Mouse (Mus musculus): ENCODE data around the gene Utf1.
A peak's percentile ranks its signal among the peaks of the same experiment; 100 is the strongest.

The Utf1 gene

DNA sequence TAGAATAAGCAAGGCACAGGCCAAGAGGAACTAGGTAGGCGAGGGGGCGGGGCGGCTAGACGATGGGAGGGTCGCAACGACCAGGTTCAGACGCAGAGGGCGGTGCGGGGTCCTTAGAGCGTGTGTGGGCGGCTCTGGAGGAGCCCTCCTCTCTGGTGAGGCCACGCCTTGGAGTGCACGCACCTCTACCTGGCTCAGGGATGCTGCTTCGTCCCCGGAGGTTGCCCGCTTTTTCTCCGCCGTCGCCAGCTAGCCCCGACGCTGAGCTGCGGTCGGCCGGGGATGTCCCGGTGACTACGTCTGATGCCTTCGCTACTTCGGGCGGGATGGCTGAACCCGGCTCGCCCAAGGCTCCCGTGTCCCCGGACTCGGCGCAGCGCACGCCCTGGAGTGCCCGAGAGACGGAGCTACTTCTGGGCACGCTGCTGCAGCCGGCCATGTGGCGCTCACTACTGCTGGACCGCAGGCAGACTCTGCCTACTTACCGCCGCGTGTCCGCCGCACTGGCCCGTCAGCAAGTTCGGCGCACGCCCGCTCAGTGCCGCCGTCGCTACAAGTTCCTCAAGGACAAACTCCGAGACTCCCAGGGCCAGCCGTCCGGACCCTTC lies at the start of gene Utf1:
Utf1 (plus strand) TSS at position 116 of the 608 bp plus-strand sequence.
- DNase-seq (ENCODE audit: low read depth): no peak

DNA sequence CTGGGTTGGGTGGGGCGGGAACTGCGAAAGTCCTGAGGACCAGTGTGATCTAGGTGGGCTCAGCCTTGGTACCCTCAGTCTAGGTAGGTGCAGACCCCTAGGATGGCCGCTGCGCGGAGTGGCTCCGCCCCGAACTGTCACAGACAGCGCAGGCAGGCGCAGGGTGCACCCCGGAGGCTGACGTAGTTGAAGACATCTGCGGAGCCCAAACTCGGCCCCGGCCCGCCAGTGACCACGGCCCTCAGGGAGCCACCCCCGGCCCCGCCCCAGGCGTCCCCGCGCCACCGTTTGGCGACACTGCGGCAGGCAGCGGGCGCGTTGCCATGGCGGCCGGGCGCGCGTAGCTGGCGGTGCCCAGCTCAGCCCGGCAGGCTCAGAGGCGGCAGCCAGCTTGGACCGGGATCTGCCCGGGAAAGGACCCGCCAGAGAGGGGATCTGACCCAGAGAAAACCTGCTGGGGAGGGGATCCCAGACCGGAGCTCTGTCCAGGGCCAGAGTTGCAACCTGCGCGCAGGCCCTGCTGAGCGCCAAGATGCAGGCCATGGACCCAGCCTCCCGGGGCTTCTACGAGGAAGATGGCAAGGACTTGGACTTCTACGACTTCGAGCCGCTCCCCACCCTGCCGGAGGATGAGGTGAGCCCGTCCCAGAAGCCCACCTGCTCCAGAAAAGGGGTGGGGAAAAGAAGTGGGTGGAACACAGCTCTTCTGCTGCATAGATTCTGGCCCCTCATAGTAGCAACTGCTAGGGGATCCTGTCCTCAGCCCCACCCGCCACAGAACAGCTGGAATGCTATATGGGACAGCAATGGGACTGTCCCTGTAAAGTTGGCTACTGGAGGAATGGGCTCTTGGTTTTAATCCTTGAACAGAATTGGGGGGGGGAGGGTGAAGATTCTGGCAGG lies 48.7 kb upstream of the Utf1 start, which contains the start of gene Kndc1:
Kndc1 (plus strand) TSS at position 42 of the 903 bp plus-strand sequence.
- DNase-seq (ENCODE audit: low read depth): no peak

DNA sequence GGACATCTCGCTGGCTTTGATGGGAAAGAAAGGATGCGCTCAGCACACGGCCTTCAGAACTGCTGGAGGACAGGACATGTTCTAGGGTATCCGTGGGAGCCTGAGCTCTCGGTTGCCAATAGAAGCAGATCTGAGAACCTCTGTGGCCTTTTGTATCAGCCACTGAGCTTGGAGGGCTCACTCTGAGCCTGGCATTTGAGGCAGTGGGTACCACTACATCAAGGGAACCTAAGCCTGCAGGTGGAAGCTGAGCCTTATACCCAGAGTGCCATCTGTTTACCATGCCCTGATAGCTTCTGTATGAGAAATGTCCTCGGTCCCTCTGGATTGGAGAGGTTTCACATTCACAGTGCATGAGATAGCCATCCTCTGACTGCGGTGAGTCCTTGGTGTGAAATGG lies 47.3 kb upstream of the Utf1 start:
- no peak for DNase-seq (ENCODE audit: low read depth)

DNA sequence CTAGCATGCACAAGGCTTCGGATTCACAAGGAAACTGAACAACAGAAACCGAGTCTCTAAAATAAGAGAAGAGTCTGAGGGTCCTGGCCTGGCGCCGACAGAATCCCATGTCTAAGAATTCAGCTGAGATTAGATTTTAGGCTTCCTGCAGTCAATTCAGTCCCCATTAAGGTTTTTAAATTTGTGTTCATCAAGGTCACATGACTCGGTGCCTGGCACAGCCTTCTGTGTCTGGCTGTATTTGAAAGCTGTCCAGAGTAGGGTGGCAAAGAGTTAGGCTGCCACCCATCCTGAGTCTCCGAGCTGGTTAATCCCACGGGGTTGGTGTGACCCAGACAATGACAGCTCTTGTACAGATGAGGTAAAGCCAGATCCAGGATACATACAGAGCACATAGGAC lies 46.8 kb upstream of the Utf1 start:
- no peak for DNase-seq (ENCODE audit: low read depth)

DNA sequence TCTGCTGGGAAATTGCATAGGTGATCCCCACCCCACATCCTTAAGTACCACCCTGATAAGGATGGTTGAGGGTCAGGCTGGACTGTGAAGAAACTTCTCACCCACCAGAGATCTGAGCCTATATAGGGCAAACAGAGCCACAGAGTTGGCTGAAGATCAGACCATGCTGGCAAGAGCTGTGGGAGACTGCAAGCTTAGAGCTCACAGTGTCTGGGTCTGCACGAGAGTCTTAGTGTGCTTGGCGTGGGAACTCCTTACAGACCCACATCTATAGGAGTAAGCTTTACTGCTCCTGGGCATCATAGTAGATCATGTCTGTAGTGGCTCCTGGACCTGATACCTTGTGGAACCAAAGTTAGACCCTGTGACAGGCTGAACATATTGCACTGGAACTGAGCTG lies 45.0 kb upstream of the Utf1 start:
- DNase-seq (ENCODE audit: low read depth): no peak

DNA sequence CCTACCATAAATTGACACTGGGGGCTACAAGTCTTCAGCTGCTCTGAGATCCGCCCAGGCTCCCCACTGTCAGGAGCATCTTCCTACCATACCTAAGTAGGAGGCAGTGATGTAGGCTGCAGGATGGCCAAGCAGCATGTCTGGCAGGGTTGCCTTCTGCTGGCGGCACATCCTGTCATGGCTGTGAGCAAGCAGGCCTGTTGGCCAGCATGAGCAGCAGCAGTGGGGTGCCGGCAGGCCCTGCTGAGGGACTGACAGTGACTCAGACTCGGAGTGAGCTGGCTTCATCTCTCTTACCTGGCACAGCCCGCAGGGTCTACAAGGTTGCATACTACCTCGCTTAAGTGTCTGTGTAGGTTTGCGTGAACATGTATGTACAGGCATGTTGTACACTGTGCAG lies 44.1 kb upstream of the Utf1 start:
- no peak for DNase-seq (ENCODE audit: low read depth)

DNA sequence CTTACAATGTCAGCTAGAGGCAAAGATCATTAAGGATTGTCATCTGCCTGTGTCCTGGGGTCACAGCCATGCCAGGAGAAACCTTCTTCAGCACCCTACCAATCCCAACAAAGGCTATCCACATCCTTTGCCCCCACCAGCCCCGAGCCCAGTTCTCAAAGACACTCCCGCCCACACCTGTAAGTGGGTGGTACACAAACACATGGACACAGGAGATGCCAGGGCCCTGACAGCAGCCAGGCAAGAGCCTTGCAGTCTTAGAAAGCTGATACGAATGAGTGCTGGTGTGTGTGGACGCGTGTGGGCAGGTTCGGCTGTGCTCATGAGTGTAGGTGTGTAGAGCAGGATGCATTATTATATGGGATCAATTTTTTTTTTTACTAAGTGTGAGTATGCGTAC lies 43.1 kb upstream of the Utf1 start:
- no peak for DNase-seq (ENCODE audit: low read depth)

DNA sequence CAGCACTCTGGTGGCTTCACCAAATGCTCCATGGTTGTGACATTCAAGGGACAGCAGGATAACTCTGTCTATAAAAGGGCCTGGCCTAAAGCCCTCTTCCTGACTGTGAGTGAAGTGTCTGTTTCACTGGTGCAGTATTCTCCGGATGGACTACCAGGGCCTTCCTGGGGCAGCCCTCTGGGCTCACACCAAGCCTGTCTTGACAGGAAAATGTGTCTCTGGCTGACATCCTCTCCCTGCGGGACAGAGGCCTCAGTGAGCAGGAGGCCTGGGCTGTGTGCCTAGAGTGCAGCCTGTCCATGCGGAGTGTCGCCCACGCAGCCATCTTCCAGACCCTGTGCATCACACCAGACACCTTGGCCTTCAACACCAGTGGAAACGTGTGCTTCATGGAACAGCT lies 42.7 kb upstream of the Utf1 start:
- no peak for DNase-seq (ENCODE audit: low read depth)

DNA sequence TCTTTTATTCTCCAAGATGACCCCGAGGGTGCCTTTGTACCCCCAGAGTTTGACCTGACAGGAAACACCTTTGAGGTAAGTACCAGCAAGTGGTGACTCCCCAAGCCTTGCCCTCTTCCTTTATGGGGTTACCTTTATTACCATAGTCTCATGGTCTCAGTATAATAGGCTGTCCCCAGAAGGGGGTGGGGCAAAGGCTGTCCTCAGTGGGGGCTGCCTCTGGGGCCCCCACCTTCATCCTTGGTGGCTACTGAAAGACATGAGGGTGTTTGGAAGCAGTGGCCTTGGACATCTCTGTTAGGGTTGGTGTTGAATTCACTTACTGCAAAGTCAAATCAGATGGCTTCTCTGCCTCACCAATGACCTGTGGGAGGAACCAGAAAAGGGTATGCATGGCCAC lies 41.6 kb upstream of the Utf1 start:
- no peak for DNase-seq (ENCODE audit: low read depth)

DNA sequence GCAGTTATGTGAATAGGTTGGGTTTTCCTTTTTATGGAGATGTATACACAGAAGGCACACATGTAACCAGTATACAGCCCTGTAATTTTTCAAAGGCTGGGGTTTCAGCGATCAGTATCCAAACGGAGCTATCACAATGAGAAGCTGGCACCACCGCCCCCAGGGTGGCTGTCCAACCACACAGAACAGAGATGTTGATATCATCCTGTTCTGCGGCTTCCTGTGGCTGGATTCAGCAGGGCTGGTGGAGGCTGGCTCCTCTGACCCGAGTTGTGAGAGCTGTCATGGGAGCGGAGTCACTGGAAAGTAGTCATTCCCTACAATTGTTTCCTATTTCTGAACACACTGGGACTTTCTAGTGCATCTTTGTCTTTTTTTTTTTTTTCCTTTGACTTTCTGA lies 38.3 kb upstream of the Utf1 start:
- DNase-seq (ENCODE audit: low read depth): no peak

DNA sequence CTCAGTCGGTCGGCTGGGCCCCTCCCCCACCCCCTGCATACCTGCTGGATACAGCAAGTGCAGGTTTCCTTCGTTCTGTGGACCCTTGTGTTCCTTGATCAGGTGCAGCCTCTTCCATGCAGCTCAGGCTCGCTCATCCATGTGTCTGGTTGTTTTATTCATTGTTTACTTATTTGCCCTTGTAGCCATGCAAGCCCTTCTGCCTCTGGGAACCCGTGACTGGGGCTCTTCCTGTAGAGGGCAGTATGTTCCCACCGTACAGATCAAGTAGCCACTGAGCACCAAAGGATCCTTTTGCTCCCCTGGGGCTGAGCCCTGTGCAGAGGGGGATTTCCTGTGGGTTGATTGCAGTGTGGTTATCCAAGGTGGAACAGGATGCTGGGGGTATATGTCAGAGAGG lies 37.9 kb upstream of the Utf1 start:
- peak; percentile 3 for DNase-seq (ENCODE audit: low read depth)

DNA sequence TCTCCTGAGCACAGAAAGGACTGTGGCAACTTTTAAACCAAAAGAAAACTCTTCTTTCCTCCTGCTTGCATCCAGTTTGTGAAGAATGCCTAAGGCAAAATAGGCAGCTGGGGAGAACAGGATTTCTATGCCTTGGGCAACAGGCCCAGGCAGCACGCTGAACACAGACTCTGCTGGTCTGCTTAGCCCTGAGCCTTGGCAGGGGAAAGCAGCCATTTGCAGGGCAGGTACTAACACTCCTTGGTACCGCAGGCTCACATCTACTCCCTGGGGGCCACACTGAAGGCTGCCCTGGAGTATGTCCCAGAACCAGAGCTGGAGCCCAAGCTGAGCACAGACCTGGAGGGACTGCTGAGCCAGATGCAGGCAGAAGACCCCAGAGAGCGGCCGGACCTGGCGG lies 35.4 kb upstream of the Utf1 start:
- no peak for DNase-seq (ENCODE audit: low read depth)

DNA sequence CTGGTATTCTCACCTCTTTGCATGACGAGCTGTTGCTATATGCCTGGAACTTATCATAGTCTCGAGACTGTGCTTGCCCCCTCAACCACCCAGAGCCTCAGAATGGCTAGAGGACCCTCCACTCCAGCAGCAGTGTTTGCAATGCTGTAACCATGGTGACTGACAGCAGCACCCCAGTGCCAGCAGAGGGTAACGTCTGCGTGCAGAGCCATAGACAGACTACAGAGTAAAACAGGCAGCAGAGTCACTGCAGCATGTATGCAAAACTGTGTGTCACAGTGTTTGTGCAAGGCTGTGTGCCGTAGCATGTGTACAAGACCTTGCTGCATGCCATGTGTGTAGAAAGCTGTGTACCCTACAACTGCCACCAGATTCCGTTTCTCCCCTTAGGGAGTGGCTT lies 34.1 kb upstream of the Utf1 start:
- no peak for DNase-seq (ENCODE audit: low read depth)

DNA sequence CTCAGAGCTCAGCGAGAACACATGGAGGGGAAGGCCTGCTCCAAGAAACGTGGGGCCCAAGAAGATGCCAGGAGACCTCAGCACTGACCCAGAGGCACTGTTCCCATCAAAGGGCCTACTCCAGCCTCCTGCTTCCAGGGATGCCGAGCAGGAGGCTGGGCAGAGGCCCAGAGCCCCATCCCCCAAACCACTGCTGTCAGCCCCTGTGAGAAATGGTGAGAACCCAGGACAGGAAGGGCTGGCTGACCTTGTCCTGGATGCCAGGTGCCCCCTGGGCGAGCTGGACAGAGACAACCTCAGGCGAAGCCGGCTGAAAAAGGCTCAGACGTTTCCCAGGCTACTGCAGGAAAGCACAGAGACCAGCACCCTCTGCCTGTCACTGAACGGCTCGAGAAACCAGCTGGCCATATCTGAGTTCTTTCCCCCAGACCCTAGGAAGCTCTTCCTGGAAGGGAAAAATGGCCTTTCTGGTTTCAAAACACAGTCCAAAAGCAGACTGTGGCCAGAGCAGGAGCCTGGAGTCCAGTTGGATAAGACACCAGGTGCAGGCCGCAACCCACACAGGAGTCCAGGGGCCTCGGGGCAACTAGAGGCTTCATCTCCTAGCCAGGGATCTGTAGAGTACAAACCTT lies 33.3 kb upstream of the Utf1 start:
- DNase-seq (ENCODE audit: low read depth): no peak

DNA sequence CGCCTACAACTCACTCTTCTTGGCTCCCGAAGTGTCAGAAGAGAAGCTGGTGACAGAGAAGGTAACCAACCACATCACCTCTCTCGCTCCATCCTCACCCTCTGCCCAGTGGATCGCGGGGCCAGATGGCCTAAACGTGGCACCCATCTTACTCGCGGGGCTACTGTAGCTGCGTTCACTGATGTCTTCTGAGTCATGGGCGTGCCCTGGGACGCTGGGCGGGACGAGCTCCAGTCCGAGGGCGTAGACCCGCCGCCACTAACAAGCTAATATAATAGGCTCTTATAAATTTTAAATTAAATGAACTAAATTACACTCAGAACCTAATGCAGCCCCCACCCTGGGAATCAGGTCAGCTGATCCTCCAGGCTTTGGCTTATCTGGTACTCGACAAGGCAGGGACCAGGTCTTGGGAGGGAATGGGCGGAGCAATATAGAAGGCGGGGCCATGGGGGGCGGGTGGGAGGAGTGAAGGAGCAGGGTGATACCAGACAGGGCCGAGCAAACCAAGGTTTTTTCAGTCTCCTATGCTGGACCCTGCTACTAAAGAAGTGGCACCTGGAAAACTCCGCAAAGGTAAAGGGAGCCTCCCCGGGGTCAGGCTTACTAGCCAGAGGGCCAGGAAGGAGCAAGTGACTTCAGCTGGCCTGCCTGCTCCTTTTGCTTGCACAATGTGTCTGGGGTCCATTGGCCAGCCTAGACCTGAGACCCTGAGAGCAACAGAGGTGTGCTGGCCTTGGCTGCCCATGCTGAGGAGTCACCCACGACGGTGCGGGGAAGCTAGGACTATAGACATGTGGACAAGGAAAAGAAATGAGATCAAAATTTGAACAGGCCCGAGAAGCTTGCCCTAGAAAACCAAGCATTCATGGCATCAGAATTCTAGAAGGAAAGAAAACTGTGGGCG lies 29.2 kb upstream of the Utf1 start:
- peak; percentile 47 for DNase-seq (ENCODE audit: low read depth)

DNA sequence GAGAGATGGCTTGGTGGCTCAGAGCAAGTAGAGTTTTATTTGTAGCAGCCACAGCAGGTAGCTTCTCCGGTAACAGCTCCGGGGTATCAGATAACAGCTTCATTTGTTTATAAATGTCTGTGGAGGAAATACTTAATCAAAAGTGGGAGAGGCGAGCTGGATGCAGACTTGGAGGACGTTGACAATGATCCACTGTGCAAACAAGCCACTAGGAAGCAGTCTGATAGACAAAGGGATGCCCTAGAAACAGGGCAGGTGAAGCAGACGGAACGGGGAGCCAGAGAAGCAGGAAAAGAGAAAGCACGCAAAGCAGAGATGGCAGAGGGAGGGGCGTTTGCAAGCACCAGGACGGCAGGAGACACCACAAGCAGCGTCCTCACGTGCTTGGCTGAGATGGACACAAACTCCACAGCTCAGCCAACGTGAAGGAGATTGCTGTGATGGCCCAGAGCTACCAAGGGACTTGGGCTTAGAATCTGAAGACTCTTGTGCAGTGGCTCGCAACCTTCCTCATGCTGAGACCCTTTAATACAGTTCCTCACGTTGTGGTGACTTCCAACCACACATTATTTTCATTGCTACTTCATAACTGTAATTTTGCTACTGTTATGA lies 27.8 kb upstream of the Utf1 start:
- DNase-seq (ENCODE audit: low read depth): no peak

DNA sequence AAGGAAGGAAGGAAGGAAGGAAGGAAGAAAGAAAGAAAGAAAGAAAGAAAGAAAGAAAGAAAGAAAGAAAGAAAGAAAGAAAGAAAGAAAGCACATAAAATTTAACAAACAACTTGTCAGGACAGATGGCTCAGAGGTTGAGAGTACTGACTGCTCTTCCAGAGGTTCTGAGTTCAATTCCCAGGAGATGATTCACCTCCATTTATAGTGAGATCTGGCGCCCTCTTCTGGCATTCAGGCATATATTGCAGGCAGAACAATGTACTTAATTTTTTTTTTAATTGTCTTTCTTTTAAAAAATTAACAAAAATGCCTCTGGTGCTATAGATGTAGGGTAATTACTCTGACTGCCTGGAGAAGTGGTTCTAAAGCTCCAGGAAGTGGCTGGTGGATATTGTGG lies 27.2 kb upstream of the Utf1 start:
- no peak for DNase-seq (ENCODE audit: low read depth)

DNA sequence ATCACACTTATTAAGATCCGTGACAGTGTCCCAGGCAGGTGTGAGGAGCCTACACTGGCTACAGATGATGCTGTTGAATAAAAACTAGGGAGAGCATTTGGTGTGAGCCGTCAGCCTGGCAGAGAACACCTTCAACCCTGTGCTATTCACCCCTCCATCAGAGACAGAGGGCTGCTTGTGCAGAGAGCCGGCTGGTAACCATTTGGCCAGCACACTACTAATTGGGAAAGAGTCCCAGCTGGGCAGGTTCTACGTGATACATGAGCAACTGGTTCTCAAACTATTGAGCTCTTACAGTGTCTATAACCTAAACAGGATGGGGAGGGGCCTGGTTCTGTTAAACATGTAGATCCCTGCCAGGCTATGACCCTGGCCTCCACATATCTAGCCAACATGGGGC lies 25.3 kb upstream of the Utf1 start:
- no peak for DNase-seq (ENCODE audit: low read depth)

DNA sequence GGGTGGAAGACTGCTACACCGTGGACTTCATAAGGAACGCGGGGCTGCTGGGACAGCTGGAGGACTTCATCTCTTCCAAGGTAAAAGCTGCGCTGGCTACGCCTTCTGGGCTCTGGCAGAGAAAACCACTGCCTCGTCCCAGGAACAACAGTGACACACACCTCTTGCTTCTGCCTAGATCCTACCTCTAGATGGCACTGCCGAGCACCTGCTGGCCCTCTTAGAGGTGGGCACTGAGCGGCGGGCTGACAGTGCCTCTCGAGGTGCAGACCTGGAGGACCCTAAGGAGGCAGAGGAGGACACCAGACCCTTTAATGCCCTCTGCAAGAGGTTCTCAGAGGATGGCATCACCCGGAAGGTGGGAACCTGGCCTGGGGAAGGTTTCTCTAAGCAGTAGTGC lies 12.9 kb upstream of the Utf1 start:
- peak; percentile 27 for DNase-seq (ENCODE audit: low read depth)

DNA sequence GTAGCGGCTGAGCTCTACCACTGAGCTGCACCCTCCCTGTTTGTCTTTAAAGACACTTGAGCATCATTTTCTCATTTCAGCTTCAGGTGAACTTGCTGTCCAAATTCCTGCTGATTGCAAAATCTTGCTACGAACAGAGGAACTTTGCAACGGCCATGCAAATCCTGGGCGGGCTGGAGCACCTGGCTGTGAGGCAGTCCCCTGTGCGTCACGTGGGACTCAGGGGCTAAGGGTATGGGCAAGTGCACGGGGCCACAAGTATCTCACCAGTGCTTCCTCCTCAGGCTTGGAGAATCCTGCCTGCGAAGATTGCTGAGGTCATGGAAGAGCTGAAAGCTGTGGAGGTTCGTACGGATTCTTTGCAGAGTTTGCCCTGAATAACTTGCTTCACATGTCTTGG lies 6.9 kb upstream of the Utf1 start:
- DNase-seq (ENCODE audit: low read depth): no peak

DNA sequence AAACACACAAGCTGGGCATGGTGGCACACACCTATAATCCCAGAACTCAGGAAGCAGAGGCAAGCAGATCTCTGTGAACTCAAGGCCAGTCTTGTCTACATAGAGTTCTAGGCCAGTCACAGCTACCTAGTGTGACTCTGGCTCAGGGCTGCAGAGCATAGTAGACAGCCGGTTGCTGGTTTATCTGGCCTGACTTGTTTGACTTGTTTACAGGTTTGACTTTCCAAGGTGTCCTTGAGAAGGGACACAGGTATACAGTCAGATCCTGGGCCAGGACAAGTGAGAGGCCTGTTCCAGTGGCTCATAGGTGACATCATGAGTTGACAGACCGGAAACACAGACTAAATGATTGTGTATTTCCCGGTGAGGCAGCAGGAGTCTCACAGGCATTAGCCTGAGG lies 6.5 kb upstream of the Utf1 start:
- DNase-seq (ENCODE audit: low read depth): no peak

DNA sequence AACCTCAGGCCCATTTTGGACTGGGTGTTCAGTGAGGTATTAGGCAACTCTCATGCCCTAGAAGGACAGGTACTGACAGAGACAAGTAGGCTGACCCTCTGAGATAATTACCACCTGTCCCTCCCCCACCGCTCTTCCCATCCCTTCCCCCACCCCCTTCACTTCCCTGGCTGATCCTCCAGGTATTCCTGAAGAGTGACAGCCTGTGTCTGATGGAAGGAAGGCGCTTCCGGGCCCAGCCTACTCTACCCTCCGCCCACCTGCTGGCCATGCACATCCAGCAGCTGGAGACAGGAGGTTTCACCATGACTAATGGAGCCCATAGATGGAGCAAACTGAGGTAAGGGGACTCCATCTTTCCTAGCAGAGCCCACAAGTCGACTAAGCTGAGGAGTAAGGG lies 5.8 kb upstream of the Utf1 start:
- no peak for DNase-seq (ENCODE audit: low read depth)

Measured in c-Kit-positive CD71-positive TER-119-negative erythroid progenitor cells, embryonic 14.5 days (primary cell).